Mouse (Mus musculus): ENCODE results near the gene Klhdc7a. TPM values are rescaled to one million over a fixed set of nuclear protein-coding genes. Genes with fewer than 3 reads are reported as not detected.

Gene Klhdc7a
- total RNA-seq (2021) = 1 to 10 TPM; 1.4 to 1.7 TPM
- polyA plus RNA-seq (2012; rRNA removed) = 2.3 and 4.7 TPM in 2 replicates
- long read RNA-seq = 0 reads

DNA sequence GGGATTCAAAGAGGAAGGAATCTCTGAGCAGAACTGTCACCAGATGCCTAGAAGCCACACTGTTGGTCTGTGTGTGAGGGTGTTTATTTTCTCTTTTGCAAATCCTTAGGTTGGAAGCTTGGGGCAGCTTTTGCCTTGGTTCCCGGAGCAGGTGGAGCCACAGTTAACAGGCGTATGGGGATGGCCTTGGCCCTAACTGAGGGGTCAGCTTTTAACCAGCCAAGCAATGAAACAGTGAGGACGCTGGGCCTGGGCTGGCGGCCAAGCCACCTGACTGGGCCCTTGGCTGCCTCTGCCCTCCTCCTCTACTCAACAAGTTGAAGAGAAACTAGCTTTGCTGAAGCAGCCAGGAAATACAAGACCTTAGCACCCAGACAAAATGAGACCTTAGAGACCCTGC, at the start of gene Klhdc7a:
TSS of gene Klhdc7a (minus strand) at position 105 of the 400 bp plus-strand sequence.
- intact Hi-C loops (cut with DNase I) = no loop called here
- 28% methylated on average over 4 of the region's 4 CpGs for WGBS
- H3K9ac ChIP-seq (ENCODE audit: low read depth, low read length) = no peak within 1 kb of the TSS
- H3K4me1 ChIP-seq (ENCODE audit: control insufficient read depth, insufficient read depth, low read length) = 0 out of 2 replicates have a peak, but pooled peaks cover 2% of the 10 kb centered on the region
- no peak within 1 kb of the TSS for H3K4me3 ChIP-seq
- H3K27me3 ChIP-seq (ENCODE audit: control insufficient read depth, insufficient read depth, low read length) = no peaks in the 10 kb centered on the region
- H3K36me3 ChIP-seq (ENCODE audit: control insufficient read depth, insufficient read depth, low read length) = no peaks in the 10 kb centered on the region
- no peak for TF ChIP-seq CTCF (IDR thresholded peaks at IDR 0.05)
- TF ChIP-seq EP300 (IDR thresholded peaks at IDR 0.05; ENCODE audit: insufficient read depth, low read depth, low read length) = 0 out of 2 replicates have a peak, but pooled peaks have one; percentile 63
- TF ChIP-seq POLR2A (IDR thresholded peaks at IDR 0.05; ENCODE audit: insufficient read depth, low read depth, low read length) = no peak
- peak within 1 kb of the TSS; percentile 76 for H3K27ac ChIP-seq
- H3K79me2 ChIP-seq (replicated peaks; ENCODE audit: control insufficient read depth, insufficient read depth, low read length) = no peaks in the 10 kb centered on the region
- peak; percentile 73 to 84 for DNase-seq

DNA sequence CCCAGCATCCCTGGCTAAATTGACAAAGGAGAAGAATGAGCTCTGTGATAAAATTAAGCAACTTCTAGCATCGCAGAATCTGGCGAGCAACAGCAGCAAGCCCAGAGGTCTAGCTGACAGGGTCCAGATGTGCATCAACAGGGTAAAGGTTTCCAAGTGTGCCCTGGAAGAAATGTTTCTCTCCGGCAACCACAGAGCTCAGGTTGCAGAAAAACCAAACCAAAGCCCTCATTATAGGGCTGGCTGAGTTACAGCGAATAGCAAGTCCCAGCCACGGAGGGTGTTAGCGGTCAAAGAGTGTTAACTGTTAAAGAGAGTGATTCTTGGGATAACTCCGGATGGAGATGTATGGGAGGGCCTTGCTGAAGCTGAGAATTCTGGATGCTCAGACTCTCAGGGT, 48.1 kb upstream of the Klhdc7a start:
- intact Hi-C loops (cut with DNase I) = no loop called here
- no peak overlapping the region for H3K27ac ChIP-seq
- no peak overlapping the region for H3K9ac ChIP-seq (ENCODE audit: low read depth, low read length)
- no peak overlapping the region for H3K4me3 ChIP-seq
- no peak for TF ChIP-seq POLR2A (IDR thresholded peaks at IDR 0.05; ENCODE audit: insufficient read depth, low read depth, low read length)
- no peak for TF ChIP-seq CTCF (IDR thresholded peaks at IDR 0.05)
- no peak for TF ChIP-seq EP300 (IDR thresholded peaks at IDR 0.05; ENCODE audit: insufficient read depth, low read depth, low read length)
- H3K27me3 ChIP-seq (ENCODE audit: control insufficient read depth, insufficient read depth, low read length) = no peaks in the 10 kb centered on the region
- no peaks in the 10 kb centered on the region for H3K36me3 ChIP-seq (ENCODE audit: control insufficient read depth, insufficient read depth, low read length)
- WGBS = 59% methylated on average over 7 of the region's 7 CpGs
- DNase-seq = no peak
- no peaks in the 10 kb centered on the region for H3K4me1 ChIP-seq (ENCODE audit: control insufficient read depth, insufficient read depth, low read length)
- no peaks in the 10 kb centered on the region for H3K79me2 ChIP-seq (replicated peaks; ENCODE audit: control insufficient read depth, insufficient read depth, low read length)

DNA sequence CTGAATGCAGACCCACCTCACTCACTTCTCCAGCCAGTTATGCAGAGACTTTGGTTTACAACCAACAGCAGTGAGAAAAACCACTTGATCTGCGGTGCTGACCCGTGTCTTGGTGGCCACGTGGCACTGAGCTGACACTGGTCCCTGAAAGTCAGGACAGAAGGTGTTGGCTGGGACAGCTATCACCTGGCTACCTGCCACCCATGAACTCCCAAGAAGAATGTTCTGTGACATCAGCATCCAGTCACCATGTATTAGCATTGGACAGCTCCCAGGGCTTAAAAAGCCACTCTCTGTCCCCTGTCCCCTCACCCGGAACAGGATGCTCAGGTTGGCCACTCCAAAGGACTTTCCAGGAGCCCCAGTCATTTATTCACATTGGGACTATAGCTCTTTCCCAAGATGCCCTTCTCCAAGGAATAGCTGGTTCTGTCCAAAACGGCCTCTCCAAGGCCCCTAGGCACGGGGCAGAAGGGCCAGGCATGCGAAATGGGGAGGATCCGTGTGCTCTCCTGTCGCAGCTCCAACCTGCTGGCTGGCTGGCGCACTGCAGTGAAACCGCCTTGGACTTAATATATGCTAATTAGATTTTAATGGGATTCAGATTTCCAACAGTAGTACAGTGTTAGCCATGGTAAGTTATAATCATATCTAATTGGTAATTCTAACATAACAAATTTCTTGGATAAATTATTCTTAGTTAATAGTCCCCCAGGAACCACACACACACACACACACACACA, 43.1 kb upstream of the Klhdc7a start:
- Histone ChIP-seq H3K4me1 (ENCODE audit: control insufficient read depth, insufficient read depth, low read length) (no peaks in the 10 kb centered on the region), H3K79me2 (replicated peaks; ENCODE audit: control insufficient read depth, insufficient read depth, low read length) (no peaks in the 10 kb centered on the region), H3K27me3 (ENCODE audit: control insufficient read depth, insufficient read depth, low read length) (no peaks in the 10 kb centered on the region), H3K4me3 (no peak overlapping the region), H3K27ac (no peak overlapping the region), H3K9ac (ENCODE audit: low read depth, low read length) (no peak overlapping the region), H3K36me3 (ENCODE audit: control insufficient read depth, insufficient read depth, low read length) (no peaks in the 10 kb centered on the region)
- intact Hi-C loops (cut with DNase I) = no loop called here
- 67% methylated on average over 11 of the region's 11 CpGs for WGBS
- no peak for TF ChIP-seq CTCF (IDR thresholded peaks at IDR 0.05)
- no peak for TF ChIP-seq POLR2A (IDR thresholded peaks at IDR 0.05; ENCODE audit: insufficient read depth, low read depth, low read length)
- TF ChIP-seq EP300 (IDR thresholded peaks at IDR 0.05; ENCODE audit: insufficient read depth, low read depth, low read length) = no peak
- DNase-seq = no peak

DNA sequence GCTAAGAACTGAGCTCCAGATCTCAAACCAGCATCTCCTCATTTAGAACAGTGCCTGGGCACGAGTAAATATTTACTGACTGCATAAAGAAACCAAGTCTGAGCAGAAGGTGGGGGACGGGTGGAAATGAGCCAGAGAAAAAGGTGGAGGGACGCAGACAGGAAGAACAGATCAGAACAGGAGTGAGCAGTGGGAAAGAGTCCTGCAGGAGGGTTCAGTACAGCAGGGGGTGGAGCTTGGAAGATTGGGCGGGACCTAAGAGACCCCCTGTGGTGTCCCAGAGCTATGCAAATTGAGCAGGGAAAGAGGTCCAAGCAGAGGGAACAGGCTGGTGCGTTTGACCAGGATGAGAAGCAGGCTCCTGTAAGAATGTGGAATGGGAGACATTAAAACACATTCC, 37.1 kb upstream of the Klhdc7a start:
- intact Hi-C loops (cut with DNase I) = no loop called here
- Histone ChIP-seq H3K9ac (ENCODE audit: low read depth, low read length) (no peak overlapping the region), H3K36me3 (ENCODE audit: control insufficient read depth, insufficient read depth, low read length) (no peaks in the 10 kb centered on the region), H3K79me2 (replicated peaks; ENCODE audit: control insufficient read depth, insufficient read depth, low read length) (no peaks in the 10 kb centered on the region), H3K27ac (no peak overlapping the region), H3K27me3 (ENCODE audit: control insufficient read depth, insufficient read depth, low read length) (peaks cover 4% of the 10 kb centered on the region), H3K4me1 (ENCODE audit: control insufficient read depth, insufficient read depth, low read length) (no peaks in the 10 kb centered on the region), H3K4me3 (no peak overlapping the region)
- 8% methylated on average over 5 of the region's 5 CpGs for WGBS
- TF ChIP-seq CTCF (IDR thresholded peaks at IDR 0.05) = no peak
- no peak for TF ChIP-seq EP300 (IDR thresholded peaks at IDR 0.05; ENCODE audit: insufficient read depth, low read depth, low read length)
- no peak for DNase-seq

DNA sequence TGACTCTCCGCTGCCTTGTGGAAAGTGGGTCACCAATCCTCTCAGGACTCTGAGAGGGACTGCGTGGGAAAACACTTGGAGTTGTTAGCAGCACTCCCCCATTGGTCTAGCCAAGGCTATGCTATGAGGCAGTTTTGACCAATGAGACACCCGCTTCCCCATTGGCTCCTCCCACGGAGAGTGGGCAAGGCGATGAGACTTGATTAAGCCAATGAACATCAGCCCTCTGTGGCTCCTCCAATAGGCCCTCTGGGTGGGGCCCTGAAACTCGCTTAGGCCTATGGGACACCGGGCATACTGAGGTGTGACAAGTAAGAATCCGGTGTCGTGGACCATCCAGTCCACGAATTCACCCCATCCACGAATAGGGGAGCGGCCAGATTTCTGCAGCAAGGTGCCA, 36.3 kb upstream of the Klhdc7a start:
- no peak overlapping the region for H3K27ac ChIP-seq
- WGBS = 7% methylated on average over 12 of the region's 12 CpGs
- DNase-seq = no peak
- no peaks in the 10 kb centered on the region for H3K36me3 ChIP-seq (ENCODE audit: control insufficient read depth, insufficient read depth, low read length)
- TF ChIP-seq CTCF (IDR thresholded peaks at IDR 0.05) (no peak), POLR2A (IDR thresholded peaks at IDR 0.05; ENCODE audit: insufficient read depth, low read depth, low read length) (no peak), EP300 (IDR thresholded peaks at IDR 0.05; ENCODE audit: insufficient read depth, low read depth, low read length) (no peak)
- no peak overlapping the region for H3K9ac ChIP-seq (ENCODE audit: low read depth, low read length)
- H3K79me2 ChIP-seq (replicated peaks; ENCODE audit: control insufficient read depth, insufficient read depth, low read length) = no peaks in the 10 kb centered on the region
- no peaks in the 10 kb centered on the region for H3K4me1 ChIP-seq (ENCODE audit: control insufficient read depth, insufficient read depth, low read length)
- intact Hi-C loops (cut with DNase I) = no loop called here
- H3K27me3 ChIP-seq (ENCODE audit: control insufficient read depth, insufficient read depth, low read length) = peaks cover 4% of the 10 kb centered on the region
- H3K4me3 ChIP-seq = no peak overlapping the region

DNA sequence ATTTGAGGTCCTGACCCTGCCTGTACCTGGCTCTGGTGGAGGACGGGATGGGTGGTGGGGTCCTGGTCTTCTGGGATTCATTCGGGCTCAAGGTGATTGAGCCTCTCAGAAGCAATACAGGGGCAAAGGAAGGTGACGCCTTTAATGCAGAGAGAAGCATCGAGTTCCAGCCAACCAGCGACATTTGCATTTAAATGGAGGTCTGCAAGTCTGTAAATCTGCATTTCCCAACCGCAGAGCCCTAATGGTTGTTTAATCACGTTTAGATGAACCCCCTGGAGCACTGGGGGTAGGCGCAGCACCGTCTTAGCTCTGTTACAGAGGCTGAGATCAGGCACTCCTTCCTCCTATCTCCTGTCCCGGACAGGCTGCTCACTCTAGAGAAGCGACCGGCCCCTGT, 34.2 kb upstream of the Klhdc7a start:
- WGBS = 16% methylated on average over 12 of the region's 12 CpGs
- peaks cover 4% of the 10 kb centered on the region for H3K27me3 ChIP-seq (ENCODE audit: control insufficient read depth, insufficient read depth, low read length)
- no peaks in the 10 kb centered on the region for H3K4me1 ChIP-seq (ENCODE audit: control insufficient read depth, insufficient read depth, low read length)

More for the DNA sequence above, 34.2 kb upstream of the Klhdc7a start:
- no peaks in the 10 kb centered on the region for H3K36me3 ChIP-seq (ENCODE audit: control insufficient read depth, insufficient read depth, low read length)
- no peak overlapping the region for H3K4me3 ChIP-seq
- no peak for DNase-seq
- no peaks in the 10 kb centered on the region for H3K79me2 ChIP-seq (replicated peaks; ENCODE audit: control insufficient read depth, insufficient read depth, low read length)
- no peak overlapping the region for H3K9ac ChIP-seq (ENCODE audit: low read depth, low read length)
- intact Hi-C loops (cut with DNase I) = no loop called here
- TF ChIP-seq POLR2A (IDR thresholded peaks at IDR 0.05; ENCODE audit: insufficient read depth, low read depth, low read length) (no peak), CTCF (IDR thresholded peaks at IDR 0.05) (no peak), EP300 (IDR thresholded peaks at IDR 0.05; ENCODE audit: insufficient read depth, low read depth, low read length) (no peak)
- no peak overlapping the region for H3K27ac ChIP-seq
